Mouse (Mus musculus): Measurements from ENCODE around the gene Bet1l.

Gene Bet1l

GRCm38 (mm10) chr7:140811714-140812113 is 45.7 kb downstream of the Bet1l start:
- no peak overlapping the region for H3K4me3 ChIP-seq (replicated peaks; ENCODE audit: low read length)

GRCm38 (mm10) chr7:140810496-140810895 is 46.9 kb downstream of the Bet1l start:
- no peak overlapping the region for H3K4me3 ChIP-seq (replicated peaks; ENCODE audit: low read length)
- H3K4me1 ChIP-seq (replicated peaks; ENCODE audit: low read depth, low read length), result peaks cover 12% of the 10 kb centered on the region
- peaks cover 37% of the 10 kb centered on the region for H3K36me3 ChIP-seq (ENCODE audit: insufficient read depth, low read length)
- no peaks in the 10 kb centered on the region for H3K27me3 ChIP-seq (ENCODE audit: insufficient read depth, low read length)
- H3K9me3 ChIP-seq (ENCODE audit: low read length), result no peaks in the 10 kb centered on the region
- TF ChIP-seq POU5F1 (IDR thresholded peaks at IDR 0.05; ENCODE audit: borderline replicate concordance, low read length) (no peak), CTCF (conservative IDR thresholded peaks at IDR 0.05; ENCODE audit: low read length) (peak; percentile 79), NANOG (IDR thresholded peaks at IDR 0.05; ENCODE audit: borderline replicate concordance, low read length) (no peak)

More at GRCm38 (mm10) chr7:140811714-140812113, 45.7 kb downstream of the Bet1l start:
- H3K4me1 ChIP-seq (replicated peaks; ENCODE audit: low read depth, low read length), result peaks cover 12% of the 10 kb centered on the region
- H3K36me3 ChIP-seq (ENCODE audit: insufficient read depth, low read length), result peaks cover 37% of the 10 kb centered on the region
- TF ChIP-seq NANOG (IDR thresholded peaks at IDR 0.05; ENCODE audit: borderline replicate concordance, low read length) (no peak), CTCF (conservative IDR thresholded peaks at IDR 0.05; ENCODE audit: low read length) (no peak), POU5F1 (IDR thresholded peaks at IDR 0.05; ENCODE audit: borderline replicate concordance, low read length) (no peak)
- H3K9me3 ChIP-seq (ENCODE audit: low read length), result no peaks in the 10 kb centered on the region
- H3K27me3 ChIP-seq (ENCODE audit: insufficient read depth, low read length), result no peaks in the 10 kb centered on the region

DNA sequence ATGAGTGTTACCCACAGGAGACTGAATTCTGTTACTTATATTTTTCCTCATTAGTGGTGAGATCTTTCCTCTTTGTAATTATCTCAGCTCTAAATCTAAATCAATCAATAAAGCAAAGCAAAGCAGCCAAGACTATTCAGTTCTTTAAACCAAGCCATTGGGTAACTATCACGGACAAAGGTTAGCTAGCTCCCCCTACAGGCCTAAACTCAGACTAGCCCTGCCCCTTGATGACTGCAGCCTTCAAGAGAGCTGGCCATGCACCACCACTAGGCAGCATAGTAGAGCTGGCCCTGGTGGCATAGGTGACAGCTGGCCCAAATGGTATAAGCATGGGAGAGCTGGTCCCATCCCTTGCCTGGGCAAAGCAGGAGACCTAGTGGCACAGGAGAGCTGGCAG is 51.7 kb downstream of the Bet1l start:
- peaks cover 12% of the 10 kb centered on the region for H3K4me1 ChIP-seq (replicated peaks; ENCODE audit: low read depth, low read length)
- H3K9me3 ChIP-seq (ENCODE audit: low read length), result no peaks in the 10 kb centered on the region
- H3K36me3 ChIP-seq (ENCODE audit: insufficient read depth, low read length), result peaks cover 5% of the 10 kb centered on the region
- no peaks in the 10 kb centered on the region for H3K27me3 ChIP-seq (ENCODE audit: insufficient read depth, low read length)
- H3K4me3 ChIP-seq (replicated peaks; ENCODE audit: low read length), result no peak overlapping the region
- TF ChIP-seq NANOG (IDR thresholded peaks at IDR 0.05; ENCODE audit: borderline replicate concordance, low read length) (no peak), CTCF (conservative IDR thresholded peaks at IDR 0.05; ENCODE audit: low read length) (peak; percentile 87), POU5F1 (IDR thresholded peaks at IDR 0.05; ENCODE audit: borderline replicate concordance, low read length) (no peak)

All from E14TG2a.4 (cell line).